Mouse (Mus musculus) CH12.LX (cell line): Measurements from ENCODE around the gene Gsto2. TPM values are rescaled to one million over a fixed set of nuclear protein-coding genes. Genes with fewer than 3 reads are reported as not detected.

Experiments used
- DNase-seq: peaks from one replicate; pipeline ENCODE4 v3.0.0-alpha.2; 2013; ENCODE audit errors: extremely low read depth
- H3K27ac ChIP-seq: 2 replicates; pipeline ENCODE4 v1.5.1; 2012; ENCODE audit warnings: low read depth, mild to moderate bottlenecking, control low read depth, moderate library complexity; ENCODE audit not compliant: insufficient read depth
- H3K27me3 ChIP-seq: replicated peaks from 2 replicates; pipeline ENCODE3; 2012; ENCODE audit warnings: inconsistent platforms
- H3K36me3 ChIP-seq, 2 experiments: replicated peaks in 1 of 2; 2 replicates each; pipeline versions ENCODE3 to v1.6.1; 2012; ENCODE audit warnings: inconsistent platforms in 1 of 2, low read length in 1 of 2, mild to moderate bottlenecking in 1 of 2, mixed read lengths in 1 of 2, moderate library complexity in 1 of 2; ENCODE audit not compliant: control insufficient read depth in 1 of 2, insufficient read depth in 1 of 2
- H3K4me1 ChIP-seq, 2 experiments: 2 replicates each; pipeline ENCODE4 v1.6.1; 2012; ENCODE audit warnings: inconsistent platforms in 1 of 2, moderate library complexity in 1 of 2; ENCODE audit not compliant: insufficient read depth in 2 of 2, control insufficient read depth in 1 of 2
- H3K4me2 ChIP-seq: 2 replicates; pipeline ENCODE4 v1.6.1; 2012; ENCODE audit warnings: low read depth, mild to moderate bottlenecking, control low read depth; ENCODE audit not compliant: poor library complexity, insufficient read depth, severe bottlenecking
- H3K4me3 ChIP-seq, 3 experiments: fragments of 150-350 bp in 1 of 3; sonication (generic) in 1 of 3; replicated peaks in 1 of 3; 2 replicates each; pipeline versions ENCODE3 to v1.5.1; 2011 to 2012; ENCODE audit warnings: low read depth in 2 of 3, low read length in 2 of 3, mild to moderate bottlenecking in 2 of 3, moderate library complexity in 2 of 3, control low read depth in 1 of 3, improper control_type of control experiment in 1 of 3, inconsistent platforms in 1 of 3, mixed read lengths in 1 of 3; ENCODE audit not compliant: poor library complexity in 1 of 3
- H3K79me2 ChIP-seq: replicated peaks from 2 replicates; pipeline ENCODE4 v1.6.1; 2012; ENCODE audit warnings: mild to moderate bottlenecking, moderate library complexity; ENCODE audit not compliant: control insufficient read depth, poor library complexity, insufficient read depth, severe bottlenecking; ENCODE audit errors: extremely low read depth
- H3K9ac ChIP-seq: 2 replicates; pipeline ENCODE4 v1.6.1; 2012; ENCODE audit warnings: low read depth, mild to moderate bottlenecking, control low read depth, moderate library complexity; ENCODE audit not compliant: insufficient read depth
- H3K9me3 ChIP-seq: replicated peaks from 2 replicates; pipeline ENCODE3; 2012; ENCODE audit warnings: low read length, inconsistent platforms, mixed read lengths
- BHLHE40 ChIP-seq: IDR thresholded peaks from 2 replicates; pipeline ENCODE4 v1.6.1; 2011; ENCODE audit warnings: mild to moderate bottlenecking, low read depth, low read length, improper control_type of control experiment
- CHD2 ChIP-seq: IDR thresholded peaks from 2 replicates; pipeline ENCODE4 v1.6.1; 2011; ENCODE audit warnings: low read length, improper control_type of control experiment
- CTCF ChIP-seq, 2 experiments: IDR thresholded peaks in 1 of 2; conservative IDR thresholded peaks in 1 of 2; 2 replicates each; pipeline ENCODE4 v1.5.1; 2011 to 2012; ENCODE audit warnings: low read depth in 2 of 2, low read length in 2 of 2, improper control_type of control experiment in 1 of 2, inconsistent platforms in 1 of 2, mild to moderate bottlenecking in 1 of 2, moderate library complexity in 1 of 2
- ELF1 ChIP-seq: IDR thresholded peaks from 2 replicates; pipeline ENCODE4 v1.6.1; 2014; ENCODE audit warnings: low read depth, mild to moderate bottlenecking, inconsistent platforms, low read length, improper control_type of control experiment
- GABPA ChIP-seq: IDR thresholded peaks from 2 replicates; pipeline ENCODE4 v1.6.1; 2012; ENCODE audit warnings: low read depth, low read length, improper control_type of control experiment, inconsistent platforms; ENCODE audit not compliant: insufficient replicate concordance
- JUN ChIP-seq: IDR thresholded peaks from 2 replicates; pipeline ENCODE4 v1.6.1; 2011; ENCODE audit warnings: low read depth, mild to moderate bottlenecking, low read length, improper control_type of control experiment, moderate library complexity; ENCODE audit not compliant: insufficient read depth
- KAT2A ChIP-seq: IDR thresholded peaks from 2 replicates; pipeline ENCODE4 v1.6.1; 2012; ENCODE audit warnings: low read length, improper control_type of control experiment, inconsistent platforms; ENCODE audit not compliant: insufficient replicate concordance
- MAX ChIP-seq: IDR thresholded peaks from 2 replicates; pipeline ENCODE4 v1.6.1; 2011; ENCODE audit warnings: low read length, improper control_type of control experiment
- MEF2A ChIP-seq: IDR thresholded peaks from 2 replicates; pipeline ENCODE4 v1.6.1; 2014; ENCODE audit warnings: low read depth, mild to moderate bottlenecking, inconsistent platforms, low read length, improper control_type of control experiment, borderline replicate concordance
- MYC ChIP-seq: IDR thresholded peaks from 2 replicates; pipeline ENCODE4 v1.6.1; 2011; ENCODE audit warnings: low read depth, mild to moderate bottlenecking, improper control_type of control experiment, low read length
- NELFE ChIP-seq: IDR thresholded peaks from 2 replicates; pipeline ENCODE4 v1.6.1; 2011; ENCODE audit warnings: low read depth, low read length, improper control_type of control experiment
- NRF1 ChIP-seq: IDR thresholded peaks from 2 replicates; pipeline ENCODE4 v1.6.1; 2014; ENCODE audit warnings: low read depth, mild to moderate bottlenecking, inconsistent platforms, low read length, improper control_type of control experiment, moderate library complexity
- PAX5 ChIP-seq: IDR thresholded peaks from 2 replicates; pipeline ENCODE4 v1.6.1; 2012; ENCODE audit warnings: low read length, inconsistent platforms, mixed read lengths
- POLR2A ChIP-seq: IDR thresholded peaks from 2 replicates; pipeline ENCODE4 v1.6.1; 2011; ENCODE audit warnings: low read depth, mild to moderate bottlenecking, improper control_type of control experiment, low read length
- RAD21 ChIP-seq: IDR thresholded peaks from 2 replicates; pipeline ENCODE4 v1.6.1; 2011; ENCODE audit warnings: low read depth, mild to moderate bottlenecking, low read length, improper control_type of control experiment, moderate library complexity
- RCOR1 ChIP-seq: conservative IDR thresholded peaks from 2 replicates; pipeline ENCODE4 v1.6.1; 2012; ENCODE audit warnings: low read depth, mild to moderate bottlenecking, inconsistent platforms, low read length, improper control_type of control experiment
- SIN3A ChIP-seq: IDR thresholded peaks from 2 replicates; pipeline ENCODE4 v1.6.1; 2012; ENCODE audit warnings: low read length, improper control_type of control experiment, inconsistent platforms
- SMC3 ChIP-seq: IDR thresholded peaks from 2 replicates; pipeline ENCODE4 v1.6.1; 2011; ENCODE audit warnings: low read depth, low read length, improper control_type of control experiment
- TBP ChIP-seq: conservative IDR thresholded peaks from 2 replicates; pipeline ENCODE4 v1.6.1; 2011; ENCODE audit warnings: low read depth, low read length, improper control_type of control experiment
- UBTF ChIP-seq: IDR thresholded peaks from 2 replicates; pipeline ENCODE4 v1.6.1; 2012; ENCODE audit warnings: low read depth, mild to moderate bottlenecking, inconsistent platforms, low read length, improper control_type of control experiment, moderate library complexity
- USF2 ChIP-seq: conservative IDR thresholded peaks from 2 replicates; pipeline ENCODE4 v1.6.1; 2011; ENCODE audit warnings: low read depth, low read length, improper control_type of control experiment
- dilution Hi-C: fragments of 300-500 bp; cut with MboI; formaldehyde crosslinking; loops from 2 replicates; pipeline ENCODE4 v1.14.3; 2020; ENCODE audit warnings: low sequenced_read_pairs; ENCODE audit not compliant: extremely low pct_unique_long_range_greater_than_20kb, extremely low pct_ligation_motif_present
- in situ Hi-C: fragments of 300-500 bp; cut with MboI; formaldehyde crosslinking; loops from 3 replicates; pipeline ENCODE4 v1.14.3; 2019; ENCODE audit warnings: low sequenced_read_pairs, low pct_ligation_motif_present, low pct_unique_long_range_greater_than_20kb, mixed read lengths
- polyA plus RNA-seq: library from polyadenylated mRNA; unstranded; fragments of >175 nt; gene quantifications from 2 replicates; pipeline ENCODE4 v1.2.1, GENCODE M21; 2012; ENCODE audit warnings: low read depth; ENCODE audit not compliant: insufficient read length
- total RNA-seq, 2 experiments: library from RNA; depleted of rRNA; stranded (reverse); fragments of 300-350 nt in 1 of 2; fragments of >200 nt in 1 of 2; gene quantifications; 2 replicates each; pipeline ENCODE4 v1.2.3; 2012 to 2014

Gene Gsto2
- total and polyA plus RNA-seq, 3 experiments: 0.49 to 1.4 (median 1.3) TPM

DNA sequence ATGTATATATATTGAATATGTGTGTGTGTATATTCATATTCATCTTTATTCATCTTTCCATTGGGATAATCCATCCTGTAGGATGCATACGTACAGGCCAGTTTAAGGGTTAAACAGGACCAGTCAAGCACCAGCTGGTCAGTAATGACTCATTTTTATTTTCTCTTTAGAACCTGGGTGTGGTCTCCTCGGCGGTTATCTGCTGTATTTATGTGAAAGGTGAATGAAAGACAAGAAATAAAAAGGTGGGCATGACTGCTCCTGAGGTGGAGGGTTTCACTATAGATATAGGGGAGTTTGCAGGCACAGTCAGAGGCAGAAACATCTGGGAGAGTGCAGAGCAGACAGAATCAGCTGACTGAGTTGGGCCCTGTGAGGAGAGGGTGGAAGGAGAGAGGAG, 4.2 kb downstream of the Gsto2 start:
- Histone ChIP-seq H3K4me3 (no peak overlapping the region), H3K27ac (no peak overlapping the region), H3K27me3 (peaks cover 4% of the 10 kb centered on the region), H3K36me3 (no peaks in the 10 kb centered on the region), H3K9ac (no peak overlapping the region), H3K4me1 (peaks cover 5 to 6% of the 10 kb centered on the region in 2 experiments), H3K4me2 (no peak overlapping the region), H3K79me2 (no peaks in the 10 kb centered on the region), H3K9me3 (no peaks in the 10 kb centered on the region)
- TF ChIP-seq CHD2 (no peak), MYC (no peak)
- no peak for DNase-seq
- in situ Hi-C loops (loop anchor here (25.0 kb wide), 1 partner anchor 507 kb away; no protein-coding TSS in a partner anchor), dilution Hi-C loops (no loop called here)

DNA sequence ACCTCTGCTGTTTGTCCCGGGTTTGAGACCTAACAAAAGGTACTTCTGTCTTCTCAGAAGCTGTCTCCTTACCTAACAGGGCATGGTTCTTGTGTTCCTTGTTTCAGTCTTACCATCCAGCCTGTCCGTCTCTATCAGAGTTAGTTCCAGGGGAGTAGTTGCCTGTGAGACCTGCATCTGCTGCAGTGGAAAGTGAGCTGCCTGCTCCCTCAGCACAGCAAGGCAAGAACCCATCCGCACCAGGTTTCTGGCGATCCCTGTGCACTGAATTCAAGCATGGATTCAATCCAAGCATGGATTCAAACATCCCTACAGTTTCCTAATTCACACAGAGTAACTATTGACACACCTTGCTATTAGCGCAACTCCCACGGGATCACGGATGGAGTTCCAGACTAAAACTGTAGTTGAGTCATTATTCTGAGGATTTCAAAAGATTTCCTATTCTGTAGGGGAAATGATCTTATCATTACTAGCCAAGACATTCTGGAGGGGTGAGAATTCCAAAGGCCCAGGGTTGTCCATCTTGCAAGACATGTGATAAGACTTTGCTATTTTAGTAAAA, 4.8 kb downstream of the Gsto2 start:
- TF ChIP-seq SIN3A (no peak), MAX (no peak), POLR2A (no peak), USF2 (no peak), CHD2 (no peak), KAT2A (no peak), GABPA (no peak), MEF2A (no peak), RCOR1 (no peak)
- TF ChIP-seq, all 38 proteins: peak for 0
- peaks cover 2 to 4% of the 10 kb centered on the region in 2 experiments; a peak in 3 of 4 replicates for H3K4me1 ChIP-seq
- H3K4me2 ChIP-seq: no peak overlapping the region
- no peak overlapping the region for H3K27ac ChIP-seq
- in situ Hi-C loops: loop anchor here (25.0 kb wide), 1 partner anchor 508 kb away; no protein-coding TSS in a partner anchor
- DNase-seq: no peak
- H3K9me3 ChIP-seq: no peaks in the 10 kb centered on the region
- no peak overlapping the region for H3K9ac ChIP-seq
- H3K79me2 ChIP-seq: no peaks in the 10 kb centered on the region
- no peaks in the 10 kb centered on the region for H3K36me3 ChIP-seq
- dilution Hi-C loops: no loop called here
- peaks cover 4% of the 10 kb centered on the region for H3K27me3 ChIP-seq
- no peak overlapping the region for H3K4me3 ChIP-seq

DNA sequence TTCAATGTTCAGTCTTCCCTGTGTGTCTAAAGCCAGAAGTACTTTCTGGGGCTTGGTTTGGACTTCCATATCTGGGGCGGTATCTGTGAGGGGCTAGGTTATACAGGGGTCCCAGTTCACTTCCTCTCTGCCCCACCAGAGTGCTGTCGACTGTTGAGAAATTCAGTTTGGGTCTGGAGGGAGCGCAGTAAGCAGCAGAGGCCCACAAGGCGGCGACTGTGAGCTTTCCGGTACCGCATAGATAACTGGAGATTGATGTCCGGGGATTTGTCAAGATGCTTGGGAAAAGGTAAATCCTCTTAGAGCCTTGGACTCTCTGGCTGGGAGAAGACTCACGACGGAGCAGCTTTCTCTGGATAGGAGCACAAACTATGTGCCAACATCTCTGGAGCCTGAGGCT, 6.2 kb downstream of the Gsto2 start:
- in situ Hi-C loops: loop anchor here (25.0 kb wide), 1 partner anchor 509 kb away; no protein-coding TSS in a partner anchor
- no peaks in the 10 kb centered on the region for H3K36me3 ChIP-seq
- peaks cover 4% of the 10 kb centered on the region for H3K27me3 ChIP-seq
- H3K4me2 ChIP-seq: no peak overlapping the region
- peak; percentile 14 for TF ChIP-seq RAD21
- no peak for TF ChIP-seq POLR2A
- TF ChIP-seq BHLHE40: no peak
- no peak for TF ChIP-seq NELFE
- no peak for TF ChIP-seq UBTF
- TF ChIP-seq PAX5: no peak
- TF ChIP-seq SMC3: peak; percentile 51; the same call in 1 of the 2 replicates
- TF ChIP-seq MAX: no peak
- no peak for TF ChIP-seq NRF1
- no peak for TF ChIP-seq TBP
- TF ChIP-seq CTCF (conservative IDR thresholded peaks at IDR 0.05 in 1 of 2, IDR thresholded peaks at IDR 0.05 in 1 of 2; ENCODE audit: low read depth in 2 of 2, low read length in 2 of 2): peak; percentile 10 to 69; a peak in 2 of 4 replicates
- no peak for TF ChIP-seq JUN
- TF ChIP-seq ELF1: no peak
- TF ChIP-seq, all 38 proteins: peak for 3
- Histone ChIP-seq H3K9me3 (no peaks in the 10 kb centered on the region), H3K27ac (no peak overlapping the region), H3K4me1 (no peaks in the 10 kb centered on the region), H3K4me3 (no peak overlapping the region), H3K9ac (no peak overlapping the region), H3K79me2 (no peaks in the 10 kb centered on the region)
- no peak for DNase-seq
- dilution Hi-C loops: no loop called here
